Mouse (Mus musculus): ENCODE results near the gene Ccl7.

Gene Ccl7

DNA sequence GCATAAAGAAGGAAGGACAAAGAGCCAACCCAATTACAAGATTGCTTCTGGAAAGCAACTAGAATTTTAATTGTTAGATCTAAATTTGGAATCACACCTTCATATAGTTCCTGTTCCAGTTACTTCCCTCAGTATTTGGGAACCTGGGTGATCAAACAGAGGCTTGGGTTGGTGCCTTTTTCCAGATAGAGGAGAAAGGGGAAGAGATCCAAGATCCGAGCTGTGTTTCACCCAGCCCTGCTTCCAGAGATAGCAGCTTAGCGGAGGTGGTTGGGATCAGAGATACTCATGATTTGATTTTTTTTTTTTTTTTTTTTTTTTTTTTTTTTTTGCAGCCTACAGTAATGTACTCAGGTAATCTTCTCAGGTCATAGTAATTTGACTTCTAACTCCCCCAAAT lies 9.7 kb upstream of the Ccl7 start:
- DNase-seq = no peak

- no peak for DNase-seq
Observed at GRCm38 (mm10) chr11:82038535-82038934, 7.0 kb upstream of the Ccl7 start, which contains the start of gene Gm17268. Gene Gm17268 (minus strand): TSS chr11:82038562.

- no peak for DNase-seq
Observed at GRCm38 (mm10) chr11:82039132-82039660, 6.3 kb upstream of the Ccl7 start.

- no peak for DNase-seq
Observed at GRCm38 (mm10) chr11:82041671-82042080, 3.8 kb upstream of the Ccl7 start.

DNA sequence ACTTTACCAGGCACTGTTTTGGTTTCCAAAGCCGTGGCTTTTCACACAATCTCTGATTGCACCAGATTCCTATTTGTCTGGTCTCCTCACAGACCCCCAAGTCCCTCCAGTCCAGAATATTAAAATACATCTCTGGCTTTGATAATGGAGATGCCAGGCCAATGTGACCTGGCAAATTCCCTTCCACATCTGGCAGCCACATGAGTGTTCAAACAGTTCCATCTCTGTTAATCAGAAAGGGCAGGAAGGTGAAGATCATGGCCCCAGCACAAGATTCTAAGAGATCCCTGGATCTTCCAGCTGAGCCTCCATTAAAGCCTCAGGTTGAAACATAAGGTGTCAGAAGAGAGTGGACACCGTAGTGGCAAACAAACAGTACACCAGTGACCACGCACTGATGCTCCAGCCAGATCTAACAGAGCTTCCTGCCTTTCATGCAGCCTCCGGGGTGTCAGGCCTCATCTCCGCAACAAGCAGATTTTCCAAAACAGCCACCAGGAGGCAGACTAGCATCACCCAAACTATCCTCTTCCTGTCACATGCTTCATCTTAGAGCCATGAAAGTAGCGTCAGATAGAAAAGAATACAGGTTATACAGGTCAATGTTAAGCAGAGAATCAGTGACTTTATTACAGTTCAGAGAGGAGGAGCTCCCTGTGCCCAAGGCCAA lies 2.4 kb downstream of the Ccl7 start:
- DNase-seq = peak; percentile 30

- no peak for DNase-seq
Observed at GRCm38 (mm10) chr11:82053849-82054248, 8.3 kb downstream of the Ccl7 start.

GRCm38 (mm10) chr11:82057646-82058045 lies 12.1 kb downstream of the Ccl7 start, which contains the start of gene Ccl11:
Gene Ccl11 (plus strand): TSS chr11:82057823.
- no peak for DNase-seq

DNA sequence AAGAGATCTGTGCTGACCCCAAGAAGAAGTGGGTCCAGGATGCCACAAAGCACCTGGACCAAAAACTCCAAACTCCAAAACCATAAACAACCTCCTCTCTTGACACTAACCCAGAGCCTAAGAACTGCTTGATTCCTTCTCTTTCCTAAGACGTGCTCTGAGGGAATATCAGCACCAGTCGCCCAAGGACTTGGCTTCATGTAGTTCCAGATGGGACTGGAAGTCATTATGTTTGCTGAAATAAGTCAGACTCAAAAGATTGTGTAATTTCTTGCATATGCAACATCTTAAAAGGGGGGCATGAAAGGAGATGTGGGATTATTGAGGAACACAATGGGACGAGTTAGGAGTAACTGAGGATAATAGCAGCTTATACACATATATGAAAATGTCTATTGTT lies 16.7 kb downstream of the Ccl7 start:
- no peak for DNase-seq

DNA sequence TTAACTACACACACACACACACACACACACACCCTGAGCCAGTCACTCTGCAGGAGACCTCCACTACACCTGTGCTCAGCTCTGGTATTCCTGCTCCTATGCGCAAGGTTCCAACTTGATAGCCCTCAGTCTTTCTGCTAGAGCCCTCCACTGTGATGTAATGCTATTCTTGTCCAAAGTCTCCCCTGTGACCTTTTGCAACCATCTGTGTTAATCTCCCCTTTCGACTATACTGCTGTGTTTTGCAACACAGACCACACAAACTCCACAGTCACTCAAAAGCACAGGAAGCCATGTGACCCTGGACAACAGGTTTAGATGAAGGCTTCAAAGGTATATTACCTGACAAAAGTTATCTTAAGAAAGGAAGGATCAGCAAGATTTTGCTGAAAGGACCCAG lies 17.9 kb downstream of the Ccl7 start:
- DNase-seq = no peak

DNA sequence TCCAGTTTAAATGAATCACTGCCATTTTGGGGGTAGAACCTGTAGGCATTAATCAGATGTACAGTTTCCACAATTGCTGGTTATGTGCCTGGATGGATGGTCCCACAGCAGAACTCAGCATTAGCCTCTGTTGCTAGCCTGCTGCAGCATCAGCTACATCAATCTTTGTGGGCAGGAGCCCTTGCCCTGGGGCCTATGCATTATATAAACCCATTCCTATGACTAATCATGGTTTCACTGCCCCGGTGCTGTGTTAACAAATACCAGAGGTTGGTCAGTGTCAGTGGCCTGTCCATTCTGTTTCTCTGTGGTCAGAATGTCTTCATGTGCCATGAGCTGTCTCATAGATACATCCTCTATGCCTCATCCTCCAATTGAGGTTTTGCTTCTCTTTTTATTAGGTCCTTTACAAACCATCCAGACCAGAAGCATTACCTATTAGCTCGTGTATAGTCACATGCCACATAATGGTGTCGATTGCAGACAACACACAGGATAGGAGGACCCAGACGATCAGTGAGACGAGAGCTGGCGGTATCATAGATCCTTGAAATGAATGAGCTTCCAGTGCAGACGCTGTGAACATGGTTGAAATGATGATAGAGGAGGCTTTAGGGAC lies 21.6 kb downstream of the Ccl7 start:
- no peak for DNase-seq

DNA sequence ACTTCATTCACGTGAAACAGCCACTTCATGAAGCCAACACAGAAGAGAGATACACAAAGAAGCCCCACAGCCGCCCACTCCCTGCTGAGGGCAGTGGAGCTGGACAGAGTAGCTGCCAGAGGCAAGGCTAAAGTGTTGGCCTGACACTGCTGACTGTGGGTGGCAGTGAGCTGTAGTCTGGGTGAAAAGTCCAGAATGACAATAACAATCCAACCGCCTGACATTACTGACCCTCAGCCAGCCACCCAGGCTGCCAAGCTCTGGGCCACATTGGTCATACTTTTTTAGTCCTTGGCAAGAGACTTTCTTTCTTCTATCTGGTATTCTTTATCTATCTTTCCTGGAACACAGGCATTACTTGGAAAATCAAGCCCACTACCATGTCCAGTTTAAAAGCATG lies 25.6 kb downstream of the Ccl7 start:
- DNase-seq = no peak

DNA sequence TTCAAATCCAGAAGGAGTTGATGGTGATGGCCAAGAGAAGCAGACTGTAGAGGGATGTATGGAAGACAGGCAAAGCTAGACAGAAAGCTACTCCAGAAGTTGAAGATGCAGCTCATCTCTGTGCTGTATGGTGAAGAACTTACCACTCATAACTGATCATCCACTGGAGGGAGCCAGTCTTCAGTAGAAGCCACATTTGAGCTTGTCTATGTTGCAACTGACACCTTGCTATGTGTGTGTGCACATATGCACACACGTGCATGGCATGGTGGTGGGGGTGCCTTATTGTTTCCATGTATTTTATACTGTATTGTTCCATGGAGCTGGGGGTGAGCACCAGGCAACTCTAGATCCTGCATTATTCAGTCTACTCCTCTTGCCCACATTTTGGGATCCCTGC lies 26.9 kb downstream of the Ccl7 start:
- no peak for DNase-seq

- DNase-seq = no peak
Observed at GRCm38 (mm10) chr11:82072984-82073383, 27.5 kb downstream of the Ccl7 start.

- DNase-seq = no peak
Observed at GRCm38 (mm10) chr11:82073686-82074085, 28.2 kb downstream of the Ccl7 start.

DNA sequence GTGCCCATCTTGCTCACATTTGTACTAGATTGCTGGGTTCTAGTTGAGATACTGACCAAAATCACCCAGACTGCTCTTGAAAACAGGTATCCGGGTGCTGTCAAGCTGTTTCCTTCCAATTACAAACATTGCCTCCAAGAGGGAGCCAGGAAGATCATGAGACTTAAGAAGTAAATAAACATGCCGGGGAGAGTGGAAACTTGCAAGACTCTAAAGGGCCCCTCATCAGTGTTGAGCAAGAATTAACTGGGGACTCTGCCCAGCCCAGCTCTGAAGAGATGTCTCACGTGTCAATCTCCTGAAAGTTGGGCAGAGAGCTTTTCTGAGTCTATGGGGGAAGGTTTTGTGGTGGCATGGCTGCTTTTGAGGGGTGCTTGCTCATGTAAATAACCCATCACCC lies 31.5 kb downstream of the Ccl7 start:
- DNase-seq = no peak

GRCm38 (mm10) chr11:82078136-82078730 lies 32.7 kb downstream of the Ccl7 start:
- DNase-seq = no peak

DNA sequence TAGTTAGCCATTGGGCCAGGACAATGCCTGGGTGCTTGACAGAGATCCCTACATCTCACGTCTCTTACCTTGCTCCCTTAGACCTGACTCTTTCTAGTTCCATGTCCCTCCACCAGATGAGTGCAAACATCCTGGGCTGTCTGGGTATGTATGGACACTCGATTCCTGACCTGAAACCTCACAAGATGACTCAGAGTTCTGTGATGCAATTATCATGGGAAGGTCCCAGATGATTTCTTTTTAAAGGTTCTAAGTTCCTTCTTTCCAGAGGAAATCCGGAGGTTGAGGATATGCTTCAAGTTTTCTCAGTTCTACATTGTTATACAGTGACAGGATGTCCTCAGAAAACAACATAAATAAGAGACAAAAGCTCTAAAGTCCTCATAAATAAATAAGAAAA lies 35.4 kb downstream of the Ccl7 start:
- DNase-seq = no peak

- DNase-seq = no peak
Observed at GRCm38 (mm10) chr11:82084360-82084759, 38.8 kb downstream of the Ccl7 start.
